Mouse (Mus musculus): ENCODE data around the gene Rdh19. TPM values are rescaled to one million over a fixed set of nuclear protein-coding genes. Genes with fewer than 3 reads are reported as not detected.

Gene Rdh19
- polyA plus RNA-seq, 1 experiment from 2014 or later: not detected

GRCm38 (mm10) chr10:127906138-127906537 is 56.4 kb downstream of the Rdh19 start:
- Histone ChIP-seq H3K9ac (ENCODE audit: low read length) (no peak overlapping the region), H3K4me1 (ENCODE audit: control insufficient read depth, insufficient read depth, low read length) (no peaks in the 10 kb centered on the region), H3K27ac (ENCODE audit: low read depth, low read length) (no peak overlapping the region), H3K4me2 (no peak overlapping the region), H3K4me3 (ENCODE audit: low read depth, low read length) (no peak overlapping the region), H3K9me3 (ENCODE audit: control insufficient read depth, low read length) (no peaks in the 10 kb centered on the region), H3K27me3 (ENCODE audit: control insufficient read depth, insufficient read depth, low read length) (no peaks in the 10 kb centered on the region), H3K36me3 (ENCODE audit: control insufficient read depth, insufficient read depth, low read length) (no peaks in the 10 kb centered on the region)
- ATAC-seq (ENCODE audit: low FRiP score) (no peak), DNase-seq (ENCODE audit: low spot score, missing footprints) (no peak)
- WGBS: 66% methylated on average over 2 of the region's 2 CpGs

- H3K27ac ChIP-seq (ENCODE audit: low read depth, low read length): no peak overlapping the region
- DNase-seq (ENCODE audit: low spot score, missing footprints) (no peak), ATAC-seq (ENCODE audit: low FRiP score) (no peak)
- no peaks in the 10 kb centered on the region for H3K36me3 ChIP-seq (ENCODE audit: control insufficient read depth, insufficient read depth, low read length)
- no peaks in the 10 kb centered on the region for H3K4me1 ChIP-seq (ENCODE audit: control insufficient read depth, insufficient read depth, low read length)
- H3K9me3 ChIP-seq (ENCODE audit: control insufficient read depth, low read length): no peaks in the 10 kb centered on the region
- H3K4me2 ChIP-seq: no peak overlapping the region
- H3K4me3 ChIP-seq (ENCODE audit: low read depth, low read length): no peak overlapping the region
- H3K27me3 ChIP-seq (ENCODE audit: control insufficient read depth, insufficient read depth, low read length): no peaks in the 10 kb centered on the region
- H3K9ac ChIP-seq (ENCODE audit: low read length): no peak overlapping the region
Measured at GRCm38 (mm10) chr10:127907386-127907951, 57.7 kb downstream of the Rdh19 start.

Other genes starting within 250 kb of the Rdh19 start
- 52.2 and 58.8 TPM in 2 replicates for gene Lrp1, start 228.8 kb upstream of the Rdh19 start, polyA plus RNA-seq (2014; fragmentation: Nextera tagmentation; extraction: Ambion mirVana)
- gene Stat6, start 206.9 kb upstream of the Rdh19 start, polyA plus RNA-seq (2014; fragmentation: Nextera tagmentation; extraction: Ambion mirVana): 5.7 and 6.9 TPM in 2 replicates
- gene Nemp1, start 183.0 kb upstream of the Rdh19 start, polyA plus RNA-seq (2014; fragmentation: Nextera tagmentation; extraction: Ambion mirVana): 10.0 and 10.9 TPM in 2 replicates
- gene Nab2, start 181.4 kb upstream of the Rdh19 start, polyA plus RNA-seq (2014; fragmentation: Nextera tagmentation; extraction: Ambion mirVana): 2.1 and 2.2 TPM in 2 replicates
- 0.41 and 0.46 TPM in 2 replicates for gene Myo1a, start 144.8 kb upstream of the Rdh19 start, polyA plus RNA-seq (2014; fragmentation: Nextera tagmentation; extraction: Ambion mirVana)
- not detected in 2 replicates for gene Tac2, start 125.5 kb upstream of the Rdh19 start, polyA plus RNA-seq (2014; fragmentation: Nextera tagmentation; extraction: Ambion mirVana)
- gene Zbtb39, start 110.4 kb upstream of the Rdh19 start, polyA plus RNA-seq (2014; fragmentation: Nextera tagmentation; extraction: Ambion mirVana): 7.5 and 7.6 TPM in 2 replicates
- 0.21 and 0.30 TPM in 2 replicates for gene Gpr182, start 98.2 kb upstream of the Rdh19 start, polyA plus RNA-seq (2014; fragmentation: Nextera tagmentation; extraction: Ambion mirVana)
- gene Rdh1, start 90.2 kb upstream of the Rdh19 start, polyA plus RNA-seq (2014; fragmentation: Nextera tagmentation; extraction: Ambion mirVana): not detected in 2 replicates
- not detected in 2 replicates for gene Rdh16f1, start 90.1 kb upstream of the Rdh19 start, polyA plus RNA-seq (2014; fragmentation: Nextera tagmentation; extraction: Ambion mirVana)
- gene Rdh9, start 73.5 kb upstream of the Rdh19 start, polyA plus RNA-seq (2014; fragmentation: Nextera tagmentation; extraction: Ambion mirVana): 0.10 and 0.15 TPM in 2 replicates
- gene Rdh16, start 48.8 kb upstream of the Rdh19 start, polyA plus RNA-seq (2014; fragmentation: Nextera tagmentation; extraction: Ambion mirVana): not detected in 2 replicates
- gene Rdh16f2, start 16.5 kb downstream of the Rdh19 start, polyA plus RNA-seq (2014; fragmentation: Nextera tagmentation; extraction: Ambion mirVana): not detected in 2 replicates
- gene Rdh7, start 38.9 kb downstream of the Rdh19 start, polyA plus RNA-seq (2014; fragmentation: Nextera tagmentation; extraction: Ambion mirVana): not detected in 2 replicates
- not detected in 2 replicates for gene Sdr9c7, start 48.6 kb downstream of the Rdh19 start, polyA plus RNA-seq (2014; fragmentation: Nextera tagmentation; extraction: Ambion mirVana)
- not detected in 2 replicates for gene Hsd17b6, start 157.7 kb downstream of the Rdh19 start, polyA plus RNA-seq (2014; fragmentation: Nextera tagmentation; extraction: Ambion mirVana)
- 106 and 107 TPM in 2 replicates for gene Prim1, start 165.2 kb downstream of the Rdh19 start, polyA plus RNA-seq (2014; fragmentation: Nextera tagmentation; extraction: Ambion mirVana)
- gene Naca, start 185.6 kb downstream of the Rdh19 start, polyA plus RNA-seq (2014; fragmentation: Nextera tagmentation; extraction: Ambion mirVana): 915 and 936 TPM in 2 replicates
- 686 and 692 TPM in 2 replicates for gene Ptges3, start 209.0 kb downstream of the Rdh19 start, polyA plus RNA-seq (2014; fragmentation: Nextera tagmentation; extraction: Ambion mirVana)
- 2,316 and 2,383 TPM in 2 replicates for gene Atp5b, start 233.3 kb downstream of the Rdh19 start, polyA plus RNA-seq (2014; fragmentation: Nextera tagmentation; extraction: Ambion mirVana)
- 20.2 and 21.0 TPM in 2 replicates for gene Baz2a, start 241.6 kb downstream of the Rdh19 start, polyA plus RNA-seq (2014; fragmentation: Nextera tagmentation; extraction: Ambion mirVana)

Data from midbrain, embryonic 11.5 days (tissue).